Mouse (Mus musculus): ENCODE measurements around the gene Foxs1.

Foxs1 gene

GRCm38 (mm10) chr2:152904127-152904643, 28.8 kb downstream of the Foxs1 start:
- no peak for DNase-seq (ENCODE audit: low spot score in 2 of 2)

DNA sequence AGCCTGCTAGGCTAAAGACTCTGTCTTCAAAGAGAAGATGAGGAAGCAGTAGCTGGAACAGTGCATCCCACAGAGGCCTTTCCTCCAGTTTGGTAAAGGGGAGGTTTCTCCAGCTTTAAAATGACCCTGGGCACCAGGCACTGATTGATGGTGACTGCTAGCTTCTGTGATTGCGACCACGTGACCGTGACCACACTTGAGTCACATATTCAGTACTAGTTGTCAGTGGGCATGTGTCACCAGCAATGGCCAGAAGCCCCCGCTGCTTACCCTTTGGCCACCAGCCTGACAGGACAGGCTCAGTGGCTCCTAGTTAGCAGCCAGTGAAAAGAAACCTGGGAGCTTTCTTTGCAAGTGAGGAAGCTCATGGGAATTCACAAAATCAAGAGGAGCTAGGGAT, 29.4 kb downstream of the Foxs1 start:
- no peak for DNase-seq (ENCODE audit: low spot score in 2 of 2)

- no peak for DNase-seq (ENCODE audit: low spot score in 2 of 2)
Observed at GRCm38 (mm10) chr2:152902658-152903057, 30.4 kb downstream of the Foxs1 start.

DNA sequence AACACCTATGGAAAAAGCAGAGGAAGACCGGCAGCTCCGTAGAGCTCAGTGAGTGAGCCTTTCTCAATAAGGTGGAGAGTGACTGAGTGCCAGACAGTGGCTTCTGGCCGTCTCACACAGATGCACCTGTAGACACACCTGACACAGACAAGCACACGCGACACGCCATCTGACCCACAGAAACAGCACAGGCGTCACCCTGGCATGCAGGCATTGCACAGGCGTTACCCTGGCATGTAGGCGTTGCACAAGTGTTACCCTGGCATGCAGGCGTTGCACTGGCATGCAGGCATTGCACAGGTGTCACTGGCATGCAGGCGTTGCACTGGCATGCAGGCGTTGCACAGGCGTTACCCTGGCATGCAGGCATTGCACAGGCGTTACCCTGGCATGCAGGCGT, 31.7 kb downstream of the Foxs1 start:
- no peak for DNase-seq (ENCODE audit: low spot score in 2 of 2)

GRCm38 (mm10) chr2:152899011-152899410, 34.0 kb downstream of the Foxs1 start:
- DNase-seq (ENCODE audit: low spot score in 2 of 2): no peak

DNA sequence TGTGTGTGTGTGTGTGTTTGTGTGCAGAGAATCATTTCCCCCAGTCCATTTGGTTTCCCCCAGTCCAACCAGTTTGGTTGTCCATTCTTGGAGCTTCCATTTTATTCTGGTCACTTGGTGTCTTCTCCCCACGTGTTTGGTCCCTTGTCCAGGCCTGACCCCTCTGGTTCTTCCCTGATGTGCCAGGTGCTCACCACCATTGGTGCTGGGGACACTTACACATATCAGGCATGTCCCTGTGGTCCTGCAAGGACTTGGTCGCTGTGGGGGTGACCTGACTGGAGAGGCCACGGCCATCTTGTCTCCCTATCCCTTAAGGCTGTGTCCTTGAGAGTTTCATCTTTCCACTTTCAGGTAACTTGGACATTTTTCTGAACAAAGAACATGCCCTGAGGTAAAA, 36.1 kb downstream of the Foxs1 start:
- DNase-seq (ENCODE audit: low spot score in 2 of 2): no peak

- no peak for DNase-seq (ENCODE audit: low spot score in 2 of 2)
Observed at GRCm38 (mm10) chr2:152895834-152896233, 37.2 kb downstream of the Foxs1 start.

DNA sequence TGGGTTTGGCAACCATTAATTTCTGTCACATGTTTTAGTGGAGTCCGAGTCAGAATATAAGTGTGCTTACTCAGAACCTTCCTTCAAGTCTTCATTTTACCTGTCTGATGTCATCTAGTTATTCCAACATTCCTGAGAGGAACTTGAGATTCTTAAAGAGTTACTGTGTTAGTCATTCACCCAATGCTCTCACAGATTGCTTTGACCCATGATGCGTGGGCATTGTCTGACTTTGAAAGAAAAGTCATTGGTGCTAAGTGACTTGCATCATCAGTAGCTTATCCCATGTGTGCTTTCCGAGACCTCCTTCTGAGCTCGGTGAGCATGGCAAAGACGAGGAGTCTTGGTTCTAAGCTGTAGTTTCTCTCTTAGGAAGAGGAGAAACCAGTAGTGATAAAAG, 44.2 kb downstream of the Foxs1 start:
- no peak for DNase-seq (ENCODE audit: low spot score in 2 of 2)

- no peak for DNase-seq (ENCODE audit: low spot score in 2 of 2)
Observed at GRCm38 (mm10) chr2:152887230-152887629, 45.8 kb downstream of the Foxs1 start.

GRCm38 (mm10) chr2:152884101-152884645, 48.8 kb downstream of the Foxs1 start:
- DNase-seq (ENCODE audit: low spot score in 2 of 2): no peak
